Mouse (Mus musculus) liver, embryonic 14.5 days (tissue): ENCODE data around the gene Scyl1.

Source experiments
- CTCF ChIP-seq: IDR thresholded peaks from 2 replicates; pipeline ENCODE4 v1.5.1; 2016; ENCODE audit warnings: antibody characterized with exemption, low read depth, control low read depth
- EP300 ChIP-seq: IDR thresholded peaks from 2 replicates; pipeline ENCODE4 v1.6.1; 2016; ENCODE audit warnings: antibody characterized with exemption, low read depth

DNA sequence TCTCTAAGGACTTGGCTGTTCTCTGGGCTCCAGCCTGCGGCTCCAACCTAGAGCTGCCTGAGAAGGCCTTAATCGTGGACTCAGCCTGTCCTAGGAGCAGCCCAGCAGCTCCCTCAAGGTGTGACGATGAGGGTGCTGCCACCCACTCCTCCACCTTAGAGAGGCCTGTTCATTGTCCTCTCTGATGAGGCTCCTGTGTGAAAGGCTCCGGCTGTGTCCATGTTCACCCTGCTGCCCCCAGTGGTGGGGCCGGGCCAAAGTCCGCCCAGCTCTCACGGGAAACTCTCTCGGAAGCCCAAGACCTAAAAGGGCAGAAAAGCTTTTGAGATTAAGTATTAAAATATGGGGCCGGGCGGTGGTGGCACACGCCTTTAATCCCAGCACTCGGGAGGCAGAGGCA is 48.3 kb upstream of the Scyl1 start:
- peak; percentile 50; the same call in 1 of the 2 replicates for TF ChIP-seq CTCF
- no peak for TF ChIP-seq EP300
